Mouse (Mus musculus): ENCODE measurements around the gene Smim5. TPM values are rescaled to one million over a fixed set of nuclear protein-coding genes. Genes with fewer than 3 reads are reported as not detected.

The Smim5 gene
- total RNA-seq (2023), result 10 to 100 TPM; 57.4 to 58.2 TPM

DNA sequence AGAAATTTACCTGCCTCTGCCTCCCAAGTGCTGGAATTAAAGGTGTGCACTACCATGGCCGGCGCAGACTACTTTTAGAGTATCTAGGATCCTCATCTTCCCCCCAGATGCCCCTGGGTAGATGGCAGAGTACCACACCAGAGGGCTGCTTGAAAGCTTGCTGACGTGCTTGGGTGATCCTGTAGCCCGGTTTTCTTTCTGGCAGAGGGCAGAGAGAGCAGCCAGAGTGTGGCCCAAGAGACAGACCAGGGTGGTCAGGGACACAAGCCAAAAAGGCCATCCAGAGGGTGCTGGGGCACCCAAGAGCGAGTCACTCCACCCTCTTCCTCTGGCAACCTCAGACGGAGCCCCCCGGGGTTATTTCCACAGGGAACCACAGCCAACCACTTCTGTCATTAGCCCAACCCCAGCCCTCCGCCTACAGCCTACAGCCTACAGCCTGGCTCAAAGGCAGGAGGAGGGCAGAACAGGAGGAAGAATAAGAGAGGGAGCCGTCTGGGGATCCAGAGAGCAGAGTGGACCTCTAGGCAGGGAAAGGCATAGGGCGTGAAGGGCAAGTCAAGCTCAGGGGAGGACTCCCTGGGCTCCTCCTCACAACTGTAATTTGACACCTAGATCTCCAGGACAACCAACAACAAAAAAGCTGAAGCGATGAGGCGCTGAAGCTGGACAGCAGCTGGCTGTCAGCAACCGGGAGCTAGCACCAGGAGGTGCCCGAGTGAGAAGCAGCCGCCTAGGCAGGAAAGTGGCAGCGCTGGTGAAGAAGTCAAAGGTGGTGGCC lies at the start of gene Smim5:
Smim5 (plus strand) TSS at position 481 of the 781 bp plus-strand sequence.

DNA sequence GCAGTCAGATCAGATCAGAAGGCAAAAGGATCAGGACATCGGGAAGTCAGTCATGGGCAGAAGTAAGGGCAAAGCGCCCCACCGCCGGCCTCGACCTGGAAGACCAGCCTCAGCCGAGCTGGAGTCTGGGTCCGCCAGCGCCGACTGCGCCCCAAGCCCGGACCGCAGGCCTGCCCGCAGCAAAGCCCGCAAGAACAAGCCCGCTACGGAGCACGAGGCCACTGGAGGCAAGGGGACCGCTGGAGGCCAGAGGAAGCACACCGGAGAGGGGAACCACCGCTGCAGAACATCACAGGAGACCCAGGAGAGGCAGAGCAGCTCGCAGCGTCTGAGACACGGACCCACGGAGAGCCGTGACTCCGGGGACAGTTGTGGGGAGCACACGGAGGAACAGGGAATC lies 41.4 kb upstream of the Smim5 start, which contains the start of gene Myo15b:
Myo15b (plus strand) TSS at position 53 of the 400 bp plus-strand sequence.

DNA sequence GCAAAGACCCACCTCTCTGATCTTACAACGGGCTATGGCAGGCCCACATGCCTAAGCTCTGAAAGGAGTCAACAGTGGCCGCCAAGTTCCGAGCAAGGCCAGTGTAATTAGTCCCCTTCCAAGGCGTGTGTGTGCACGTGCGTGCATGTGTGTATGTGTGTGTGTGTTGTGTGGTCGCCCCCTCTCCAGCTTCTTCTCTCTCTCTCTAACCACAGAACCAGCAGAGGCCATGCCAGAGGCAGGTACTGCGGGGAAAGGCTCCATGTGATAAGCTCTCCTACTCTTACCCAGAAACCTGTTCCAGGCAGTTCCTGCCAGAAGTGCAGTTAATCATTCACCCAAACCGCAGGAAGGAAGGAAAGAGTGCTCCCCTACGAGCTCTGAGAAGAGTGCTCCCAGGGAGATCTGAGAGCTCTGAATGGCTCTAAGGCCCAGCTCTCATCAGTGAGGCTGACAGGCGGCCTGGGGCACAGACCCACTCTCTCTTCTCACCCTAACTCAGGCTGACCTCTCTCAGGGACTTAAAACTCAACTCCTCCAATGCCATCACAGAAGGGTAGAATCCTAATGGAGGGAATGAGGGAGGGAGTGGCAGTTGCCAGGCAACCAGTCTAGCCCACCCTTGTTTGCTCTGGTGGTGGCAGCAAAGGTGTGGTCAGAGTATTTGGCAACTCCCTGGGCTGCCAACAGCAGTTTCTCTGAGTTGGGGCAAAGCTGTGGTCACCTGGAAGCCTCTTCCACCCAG lies 12.0 kb downstream of the Smim5 start, which contains the start of gene Smim6:
Smim6 (plus strand) TSS at position 386 of the 745 bp plus-strand sequence.

DNA sequence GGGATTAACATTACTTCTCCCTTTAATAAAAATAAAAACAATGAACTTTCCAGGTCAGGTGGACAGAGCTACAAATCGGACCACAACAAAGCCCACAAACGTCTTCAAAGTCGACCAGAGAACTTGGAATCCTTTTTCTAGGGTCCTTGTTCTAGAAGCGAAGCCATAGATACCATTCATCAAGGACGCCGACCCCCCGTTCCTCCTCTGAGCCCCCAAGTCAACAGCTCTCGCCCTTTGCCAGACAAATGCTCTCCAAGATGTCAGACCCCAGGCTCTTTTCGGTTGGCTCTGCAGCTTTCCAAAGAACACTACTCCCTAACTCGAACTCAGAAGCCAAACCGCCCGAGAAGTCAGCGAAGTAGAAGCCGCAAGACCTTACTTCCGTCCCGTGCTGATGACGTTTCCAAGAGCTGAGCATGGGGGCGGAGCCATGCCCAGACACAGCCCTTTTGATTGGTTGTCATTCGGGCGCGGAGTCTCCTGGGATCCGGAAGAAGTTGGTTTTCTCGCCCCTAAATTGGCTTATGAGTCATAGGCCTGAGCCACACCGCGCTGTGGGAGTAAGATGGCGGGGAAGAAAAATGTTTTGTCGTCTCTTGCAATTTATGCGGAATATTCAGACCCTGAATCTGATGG lies 33.5 kb downstream of the Smim5 start, which contains the start of the genes Sap30bp and Recql5:
Sap30bp (plus strand) TSS at position 175 of the 639 bp plus-strand sequence.
Recql5 (minus strand) TSS at position 370 of the 639 bp plus-strand sequence.

Other genes starting within 250 kb of the Smim5 start
- gene Grb2, start 191.4 kb upstream of the Smim5 start, total RNA-seq (2023), result 100 to 1,000 TPM; 208 to 230 TPM
- 10 to 100 TPM; 38.7 to 47.7 TPM for gene Tmem94, start 134.5 kb upstream of the Smim5 start, total RNA-seq (2023)
- 1 to 10 TPM; 1.1 to 1.8 TPM for gene Caskin2, start 86.3 kb upstream of the Smim5 start, total RNA-seq (2023)
- gene Tsen54, start 85.2 kb upstream of the Smim5 start, total RNA-seq (2023), result 1 to 10 TPM; 3.2 to 5.4 TPM
- gene Llgl2, start 75.9 kb upstream of the Smim5 start, total RNA-seq (2023), result 1 to 10 TPM; 4.6 to 5.2 TPM
- 1 to 10 TPM; 1.2 to 1.8 TPM for gene Myo15b, start 41.6 kb upstream of the Smim5 start, total RNA-seq (2023)
- 1 to 10 TPM; 5.2 to 5.3 TPM for gene Smim6, start 12.1 kb downstream of the Smim5 start, total RNA-seq (2023)
- 10 to 100 TPM; 23.9 to 28.2 TPM for gene Sap30bp, start 33.3 kb downstream of the Smim5 start, total RNA-seq (2023)
- 10 to 100 TPM; 22.8 to 26.1 TPM for gene Recql5, start 33.5 kb downstream of the Smim5 start, total RNA-seq (2023)
- under 1 TPM in 1 of 2 experiments, not detected in 1; 0.07 TPM for gene Itgb4, start 74.7 kb downstream of the Smim5 start, total RNA-seq (2023)
- gene Galk1, start 112.8 kb downstream of the Smim5 start, total RNA-seq (2023), result 1 to 10 TPM; 8.4 to 8.5 TPM
- 1,000 to 10,000 TPM; 3,439 to 3,559 TPM for gene H3f3b, start 128.0 kb downstream of the Smim5 start, total RNA-seq (2023)
- gene Unk, start 130.4 kb downstream of the Smim5 start, total RNA-seq (2023), result 10 to 100 TPM; 23.5 to 24.4 TPM
- 10 to 100 TPM; 88.5 to 94.2 TPM for gene Unc13d, start 178.0 kb downstream of the Smim5 start, total RNA-seq (2023)
- 100 to 1,000 TPM; 160 to 163 TPM for gene Wbp2, start 187.0 kb downstream of the Smim5 start, total RNA-seq (2023)
- gene Trim47, start 227.2 kb downstream of the Smim5 start, total RNA-seq (2023), result 1 to 10 TPM; 1.4 to 2.1 TPM
- 1 to 10 TPM; 5.8 to 8.1 TPM for gene Trim65, start 231.2 kb downstream of the Smim5 start, total RNA-seq (2023)
- gene Mrpl38, start 238.9 kb downstream of the Smim5 start, total RNA-seq (2023), result 10 to 100 TPM; 14.5 to 20.1 TPM